In genomic region chr1:185511306-185511705, GRCm38 (mm10) we compare ENCODE assay signal across 25 mouse cellular contexts. TPM values are rescaled to one million over a fixed set of nuclear protein-coding genes. Genes with fewer than 3 reads are reported as not detected.
DNase-seq lines count a peak whose midpoint lies in the region; ATAC-seq and TF ChIP-seq lines count a peak whose summit lies in the region.
"Had no signal": no experiment of that assay in that cellular context is flagged by ENCODE, and none has a peak within 500 bp of the region (broad histone marks: within the 10 kb centered on the region; RNA-seq: fewer than 3 reads in every experiment).

No protein-coding gene starts in this region.

- no peaks in the 10 kb centered on the region for H3K79me2 ChIP-seq in MEL (ENCODE audit: control insufficient read depth, insufficient read depth, low read length, poor library complexity)

- H3K9ac ChIP-seq in embryonic facial prominence, embryonic 11.5 days (replicated peaks; ENCODE audit: low read length): no peak overlapping the region
- H3K9ac ChIP-seq in midbrain, embryonic 13.5 days (replicated peaks): no peak overlapping the region
- no peak overlapping the region for H3K9ac ChIP-seq in midbrain, postnatal 0 days (replicated peaks; ENCODE audit: low read length, poor library complexity, severe bottlenecking)
- H3K9ac ChIP-seq in MEL (ENCODE audit: control insufficient read depth, low read depth, low read length, poor library complexity, severe bottlenecking): no peak overlapping the region
- H3K9ac ChIP-seq: embryonic facial prominence, embryonic 12.5 days; embryonic facial prominence, embryonic 15.5 days; forebrain, embryonic 13.5 days; forebrain, embryonic 15.5 days; forebrain, postnatal 0 days had no signal

- no peak overlapping the region for H3K4me2 ChIP-seq in embryonic facial prominence, embryonic 11.5 days (ENCODE audit: low read depth, low read length)
- no peak overlapping the region for H3K4me2 ChIP-seq in midbrain, embryonic 13.5 days (replicated peaks)
- no peak overlapping the region for H3K4me2 ChIP-seq in midbrain, postnatal 0 days (ENCODE audit: low read depth, low read length, poor library complexity, severe bottlenecking)
- H3K4me2 ChIP-seq: embryonic facial prominence, embryonic 12.5 days; embryonic facial prominence, embryonic 15.5 days; forebrain, embryonic 13.5 days; forebrain, embryonic 15.5 days had no signal

- TF ChIP-seq CTCF in midbrain, postnatal 0 days (IDR thresholded peaks at IDR 0.05): no peak
- TF ChIP-seq CTCF in MEL (IDR thresholded peaks at IDR 0.05 in 2 of 3, conservative IDR thresholded peaks at IDR 0.05 in 1 of 3; ENCODE audit: control insufficient read depth in 1 of 3, insufficient read depth in 1 of 3, low read depth in 2 of 3, low read length in 3 of 3, poor library complexity in 1 of 3, severe bottlenecking in 1 of 3): no peak

- no peaks in the 10 kb centered on the region for H3K36me3 ChIP-seq in embryonic facial prominence, embryonic 11.5 days (replicated peaks; ENCODE audit: control insufficient read depth, insufficient read depth, low read depth, low read length)
- no peaks in the 10 kb centered on the region for H3K36me3 ChIP-seq in embryonic facial prominence, embryonic 10.5 days (replicated peaks)
- H3K36me3 ChIP-seq in midbrain, embryonic 13.5 days: no peaks in the 10 kb centered on the region
- H3K36me3 ChIP-seq in midbrain, postnatal 0 days (ENCODE audit: insufficient read depth, low read length): no peaks in the 10 kb centered on the region
- peaks cover 0 to 6% of the 10 kb centered on the region in 2 experiments; a peak in 2 of 4 replicates for H3K36me3 ChIP-seq in MEL (ENCODE audit: control insufficient read depth in 1 of 2, insufficient read depth in 2 of 2, low read length in 2 of 2)
- H3K36me3 ChIP-seq: embryonic facial prominence, embryonic 12.5 days; embryonic facial prominence, embryonic 15.5 days; forebrain, embryonic 15.5 days; G1E had no signal

- TF ChIP-seq EP300 in MEL (IDR thresholded peaks at IDR 0.05; ENCODE audit: low read depth in 1 of 2, low read length in 2 of 2): no peak

- H3K27ac ChIP-seq in embryonic facial prominence, embryonic 11.5 days (replicated peaks; ENCODE audit: low read depth, low read length): no peak overlapping the region
- no peak overlapping the region for H3K27ac ChIP-seq in embryonic facial prominence, embryonic 10.5 days (replicated peaks)
- H3K27ac ChIP-seq in midbrain, embryonic 13.5 days: no peak overlapping the region
- H3K27ac ChIP-seq in midbrain, postnatal 0 days (ENCODE audit: low read depth, low read length): no peak overlapping the region
- no peak overlapping the region for H3K27ac ChIP-seq in MEL (ENCODE audit: control insufficient read depth, low read depth, low read length)
- H3K27ac ChIP-seq: embryonic facial prominence, embryonic 12.5 days; embryonic facial prominence, embryonic 15.5 days; forebrain, embryonic 13.5 days; forebrain, embryonic 15.5 days had no signal

- no peaks in the 10 kb centered on the region for H3K4me1 ChIP-seq in embryonic facial prominence, embryonic 11.5 days (ENCODE audit: control insufficient read depth, insufficient read depth, low read length)
- 0 out of 2 replicates have a peak, but pooled peaks cover 3% of the 10 kb centered on the region for H3K4me1 ChIP-seq in embryonic facial prominence, embryonic 10.5 days
- H3K4me1 ChIP-seq in midbrain, embryonic 13.5 days (replicated peaks): no peaks in the 10 kb centered on the region
- H3K4me1 ChIP-seq in midbrain, postnatal 0 days (ENCODE audit: insufficient read depth, low read length): no peaks in the 10 kb centered on the region
- H3K4me1 ChIP-seq in MEL (ENCODE audit: control insufficient read depth in 1 of 2, insufficient read depth in 2 of 2, low read length in 2 of 2): peaks cover 0 to 14% of the 10 kb centered on the region in 2 experiments; a peak in 3 of 4 replicates
- H3K4me1 ChIP-seq: embryonic facial prominence, embryonic 12.5 days; embryonic facial prominence, embryonic 15.5 days; forebrain, embryonic 13.5 days; forebrain, embryonic 15.5 days had no signal

- H3K4me3 ChIP-seq in embryonic facial prominence, embryonic 11.5 days (ENCODE audit: low read depth, low read length): no peak overlapping the region
- H3K4me3 ChIP-seq in embryonic facial prominence, embryonic 10.5 days: no peak overlapping the region
- H3K4me3 ChIP-seq in midbrain, embryonic 13.5 days (replicated peaks): no peak overlapping the region
- no peak overlapping the region for H3K4me3 ChIP-seq in midbrain, postnatal 0 days (ENCODE audit: low read depth, low read length)
- H3K4me3 ChIP-seq in MEL (ENCODE audit: control insufficient read depth in 1 of 2, insufficient read depth in 1 of 2, low read depth in 2 of 2, low read length in 2 of 2): no peak overlapping the region
- H3K4me3 ChIP-seq: embryonic facial prominence, embryonic 12.5 days; embryonic facial prominence, embryonic 15.5 days; forebrain, embryonic 13.5 days; forebrain, embryonic 15.5 days had no signal

- no peaks in the 10 kb centered on the region for H3K27me3 ChIP-seq in embryonic facial prominence, embryonic 11.5 days (ENCODE audit: control insufficient read depth, insufficient read depth, low read length)
- H3K27me3 ChIP-seq in embryonic facial prominence, embryonic 10.5 days (replicated peaks; ENCODE audit: low read depth, poor library complexity, severe bottlenecking): no peaks in the 10 kb centered on the region
- no peaks in the 10 kb centered on the region for H3K27me3 ChIP-seq in midbrain, embryonic 13.5 days
- H3K27me3 ChIP-seq in midbrain, postnatal 0 days (ENCODE audit: insufficient read depth, low read length): no peaks in the 10 kb centered on the region
- no peaks in the 10 kb centered on the region for H3K27me3 ChIP-seq in MEL (ENCODE audit: control insufficient read depth in 1 of 2, insufficient read depth in 2 of 2, low read length in 2 of 2)
- H3K27me3 ChIP-seq: CH12.LX; embryonic facial prominence, embryonic 12.5 days; embryonic facial prominence, embryonic 15.5 days; forebrain, embryonic 13.5 days; forebrain, embryonic 15.5 days had no signal

- H3K9me3 ChIP-seq in embryonic facial prominence, embryonic 11.5 days (replicated peaks; ENCODE audit: control insufficient read depth, low read length): no peaks in the 10 kb centered on the region
- no peaks in the 10 kb centered on the region for H3K9me3 ChIP-seq in embryonic facial prominence, embryonic 10.5 days
- no peaks in the 10 kb centered on the region for H3K9me3 ChIP-seq in midbrain, embryonic 13.5 days
- H3K9me3 ChIP-seq in midbrain, postnatal 0 days (ENCODE audit: low read length): no peaks in the 10 kb centered on the region
- H3K9me3 ChIP-seq in MEL (replicated peaks; ENCODE audit: insufficient read depth, low read length): no peaks in the 10 kb centered on the region
- H3K9me3 ChIP-seq: embryonic facial prominence, embryonic 12.5 days; embryonic facial prominence, embryonic 15.5 days; forebrain, embryonic 13.5 days; forebrain, embryonic 15.5 days had no signal

- ATAC-seq in embryonic facial prominence, embryonic 11.5 days (replicated peaks; ENCODE audit: insufficient number of reproducible peaks, low FRiP score, low TSS enrichment, low read depth): 0 out of 2 replicates have a peak, but pooled peaks have one; percentile 42
- peak; percentile 53 for ATAC-seq in midbrain, embryonic 13.5 days
- ATAC-seq in midbrain, postnatal 0 days (ENCODE audit: low FRiP score): no peak
- 0 out of 2 replicates have a peak, but pooled peaks have one; percentile 21 for ATAC-seq in erythroblast, adult 5-6 weeks (replicated peaks; ENCODE audit: low FRiP score, poor library complexity, severe bottlenecking)
- ATAC-seq: CD4-positive, CD25-positive, alpha-beta regulatory T cell, adult 4 months; forebrain, embryonic 13.5 days; forebrain, embryonic 15.5 days; forebrain, postnatal 0 days had no signal

- DNase-seq in embryonic facial prominence, embryonic 11.5 days (ENCODE audit: low spot score): no peak
- no peak for DNase-seq in embryonic facial prominence, embryonic 10.5 days (ENCODE audit: low spot score)
- no peak for DNase-seq in midbrain, postnatal 0 days (ENCODE audit: low spot score)
- DNase-seq in MEL (ENCODE audit: low read depth, low spot score): no peak
- DNase-seq in adrenal gland, adult 8-10 months: no peak
- no peak for DNase-seq in spleen, postnatal 36 days (ENCODE audit: low spot score in 2 of 2)
- DNase-seq: adrenal gland, adult 2 months; adrenal gland, postnatal 14 days; adrenal gland, postnatal 36 days; B cell, adult 2 months; cerebellum, adult 11-12 months; cerebellum, adult 2 months; cerebellum, adult 9-10 months; cerebellum, postnatal 10 days; cerebellum, postnatal 25 days; forebrain, postnatal 0 days had no signal

- WGBS in embryonic facial prominence, embryonic 11.5 days: 91% methylated on average over 5 of the region's 5 CpGs
- WGBS in embryonic facial prominence, embryonic 10.5 days: 92% methylated on average over 5 of the region's 5 CpGs
- WGBS in midbrain, embryonic 13.5 days: 95% methylated on average over 5 of the region's 5 CpGs
- WGBS in midbrain, postnatal 0 days: 92% methylated on average over 5 of the region's 5 CpGs

- no peak for TF ChIP-seq POLR2A in MEL (IDR thresholded peaks at IDR 0.05; ENCODE audit: control insufficient read depth in 1 of 2, insufficient read depth in 1 of 2, low read depth in 1 of 2, low read length in 2 of 2, poor library complexity in 1 of 2)

- no peak for TF ChIP-seq RAD21 in MEL (IDR thresholded peaks at IDR 0.05; ENCODE audit: low read depth, low read length)

TF ChIP-seq in MEL, 35 proteins besides CTCF, POLR2A, EP300 and RAD21:
- TF ChIP-seq POLR2AphosphoS5 (IDR thresholded peaks at IDR 0.05; ENCODE audit: borderline replicate concordance, low read depth, low read length) (peak; percentile 94), SIN3A (IDR thresholded peaks at IDR 0.05; ENCODE audit: low read length) (no peak)

RNA-seq across cellular contexts. Expression of gene Slc30a10, which starts 56.7 kb away (rescaled TPM):
- 0.95 and 1.6 TPM in 2 replicates for polyA plus RNA-seq in embryonic facial prominence, embryonic 11.5 days (2014; fragmentation: Nextera tagmentation; extraction: Ambion mirVana)
- polyA plus RNA-seq in embryonic facial prominence, embryonic 10.5 days (2016; fragmentation: Nextera tagmentation; extraction: Ambion mirVana): 1.0 and 1.2 TPM in 2 replicates
- 2.3 and 3.1 TPM in 2 replicates for polyA plus RNA-seq in midbrain, embryonic 13.5 days (2015; fragmentation: Nextera tagmentation; extraction: Ambion mirVana)
- total RNA-seq in midbrain, postnatal 0 days (2014; rRNA removed): 19.1 and 21.9 TPM in 2 replicates
- 6.6 and 6.8 TPM in 2 replicates for polyA plus RNA-seq in midbrain, postnatal 0 days (2015; fragmentation: Nextera tagmentation; extraction: Ambion mirVana)
- 2.1 and 3.9 TPM in 2 replicates for total RNA-seq in MEL (2012; rRNA removed)
- polyA plus RNA-seq in MEL (2012; ENCODE audit: insufficient read depth in 1 of 2, insufficient read length in 2 of 2, low read depth in 1 of 2, low replicate concordance in 2 of 2, missing spikeins in 1 of 2): 1 to 10 TPM in 1 of 2 experiments, not detected in 1; 7.9 TPM
- total RNA-seq in erythroblast, adult 5-6 weeks (2015; ENCODE audit: low replicate concordance): 4.0 TPM in 2 replicates
- total RNA-seq in erythroblast, adult 5-6 weeks (2017; ENCODE audit: low replicate concordance): 3.8 and 4.7 TPM in 2 replicates
- total RNA-seq in adrenal gland, adult 8-10 months (2022): not detected
- total RNA-seq: CH12.LX had no signal
- polyA plus RNA-seq: adrenal gland, adult 2 months; CD4-positive, CD25-positive, alpha-beta regulatory T cell, adult 4 months had no signal
